Mouse (Mus musculus): ENCODE data around the gene Unc13c. TPM values are rescaled to one million over a fixed set of nuclear protein-coding genes. Genes with fewer than 3 reads are reported as not detected.

Gene Unc13c
- polyA plus RNA-seq, 1 experiment from 2014 or later, result 2.2 TPM

GRCm38 (mm10) chr9:73431925-73432324 is 536.8 kb downstream of the Unc13c start:
- Histone ChIP-seq H3K36me3 (ENCODE audit: control insufficient read depth, insufficient read depth) (no peaks in the 10 kb centered on the region), H3K9me3 (ENCODE audit: control insufficient read depth, low read length) (no peaks in the 10 kb centered on the region), H3K27ac (ENCODE audit: low read length) (no peak overlapping the region), H3K9ac (replicated peaks; ENCODE audit: low read depth, low read length) (no peak overlapping the region), H3K4me2 (ENCODE audit: low read length) (no peak overlapping the region), H3K4me3 (replicated peaks; ENCODE audit: low read length) (no peak overlapping the region), H3K27me3 (replicated peaks; ENCODE audit: control insufficient read depth, insufficient read depth, low read length) (no peaks in the 10 kb centered on the region), H3K4me1 (replicated peaks; ENCODE audit: control insufficient read depth, insufficient read depth, low read length) (no peaks in the 10 kb centered on the region)
- 65% methylated on average over 2 of the region's 2 CpGs for WGBS
- no peak for ATAC-seq

Other genes starting within 250 kb of the Unc13c start
- 0.16 and 0.18 TPM in 2 replicates for gene Wdr72, start 141.4 kb upstream of the Unc13c start, polyA plus RNA-seq (2015; fragmentation: Nextera tagmentation; extraction: Ambion mirVana)